Mouse (Mus musculus): ENCODE measurements around the gene Mfap1b.

The Mfap1b gene

GRCm38 (mm10) chr2:121434854-121435253, 39.0 kb downstream of the Mfap1b start:
- DNase-seq (ENCODE audit: inconsistent ontology term), result no peak

- no peak for DNase-seq (ENCODE audit: inconsistent ontology term)
Measured at GRCm38 (mm10) chr2:121425890-121426289, 48.0 kb downstream of the Mfap1b start.

GRCm38 (mm10) chr2:121423166-121423565, 50.7 kb downstream of the Mfap1b start:
- DNase-seq (ENCODE audit: inconsistent ontology term), result no peak

- DNase-seq (ENCODE audit: inconsistent ontology term), result no peak
Measured at GRCm38 (mm10) chr2:121418476-121418875, 55.4 kb downstream of the Mfap1b start.

- DNase-seq (ENCODE audit: inconsistent ontology term), result no peak
Measured at GRCm38 (mm10) chr2:121416356-121416755, 57.5 kb downstream of the Mfap1b start.

- DNase-seq (ENCODE audit: inconsistent ontology term), result no peak
Measured at GRCm38 (mm10) chr2:121415591-121415990, 58.3 kb downstream of the Mfap1b start.

- DNase-seq (ENCODE audit: inconsistent ontology term), result no peak
Measured at GRCm38 (mm10) chr2:121415103-121415502, 58.8 kb downstream of the Mfap1b start.

GRCm38 (mm10) chr2:121414139-121414685, 59.7 kb downstream of the Mfap1b start:
- DNase-seq (ENCODE audit: inconsistent ontology term), result peak; percentile 54

GRCm38 (mm10) chr2:121413387-121414042, 60.4 kb downstream of the Mfap1b start, which contains the start of the genes Pdia3 and Catsper2:
Gene Pdia3 (plus strand): TSS chr2:121413775.
Gene Catsper2 (minus strand): TSS chr2:121413792.
- peak; percentile 98 for DNase-seq (ENCODE audit: inconsistent ontology term)

GRCm38 (mm10) chr2:121412843-121413386, 61.0 kb downstream of the Mfap1b start:
- no peak for DNase-seq (ENCODE audit: inconsistent ontology term)

Measured in Muller cell, postnatal 12 days (primary cell).